ENCODE assay signal across 1 mouse cellular context in the genomic region with DNA sequence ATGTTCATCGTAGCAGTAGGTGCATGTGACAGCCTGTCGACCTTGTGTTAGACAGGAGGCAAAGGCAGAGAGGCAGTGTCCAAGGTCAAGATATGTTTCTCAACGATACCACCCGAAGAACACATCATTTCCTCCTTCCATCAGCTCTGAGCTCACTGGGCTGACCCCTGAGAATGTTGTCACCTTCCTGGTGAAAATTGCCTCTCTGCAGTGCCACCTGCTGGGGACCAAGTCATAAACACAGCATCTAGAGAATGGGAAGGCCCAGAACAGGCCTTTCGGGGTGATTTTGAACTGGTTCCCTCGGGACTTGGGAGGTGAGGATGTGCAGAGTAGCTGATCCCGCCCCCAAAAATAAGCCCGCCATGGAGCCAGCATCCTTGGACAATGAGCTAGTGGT.
TF ChIP-seq lines count a peak whose summit lies in the region.

No protein-coding gene starts in this region.

TF ChIP-seq in CH12.LX, 34 proteins besides CTCF, POLR2A, EP300 and RAD21:
- TF ChIP-seq SMC3 (IDR thresholded peaks at IDR 0.05; ENCODE audit: low read depth, low read length) (peak; percentile 25), UBTF (IDR thresholded peaks at IDR 0.05; ENCODE audit: low read depth, low read length) (no peak)
TF ChIP-seq in CH12.LX: peak in this region for 1.
